Mouse (Mus musculus) limb, embryonic 14.5 days (tissue): Measurements from ENCODE around the gene Rrp7a. TPM values are rescaled to one million over a fixed set of nuclear protein-coding genes. Genes with fewer than 3 reads are reported as not detected.

ENCODE experiments used
- ATAC-seq: fragments of 200-750 bp; cut with Nextera tagmentation; 2 replicates; pipeline ENCODE4 v1.8.0; 2017; ENCODE audit warnings: low read depth, moderate number of reproducible peaks, moderate TSS enrichment; ENCODE audit not compliant: low FRiP score
- DNase-seq: peaks from one replicate; pipeline ENCODE4 v3.0.0-alpha.2; 2015; ENCODE audit warnings: low spot score
- H3K27ac ChIP-seq: fragments of 300-500 bp; sonication (generic); replicated peaks from 2 replicates; pipeline ENCODE4 v1.5.1; 2014; ENCODE audit warnings: low read depth, mild to moderate bottlenecking, low read length, moderate library complexity, mixed read lengths
- H3K27me3 ChIP-seq: fragments of 300-500 bp; sonication (generic); 2 replicates; pipeline ENCODE4 v1.6.1; 2014; ENCODE audit warnings: low read length, mixed read lengths; ENCODE audit not compliant: control insufficient read depth, insufficient read depth
- H3K36me3 ChIP-seq: fragments of 300-500 bp; sonication (generic); 2 replicates; pipeline ENCODE4 v1.6.1; 2014; ENCODE audit warnings: mild to moderate bottlenecking, low read length, moderate library complexity, mixed read lengths; ENCODE audit not compliant: control insufficient read depth, insufficient read depth
- H3K4me1 ChIP-seq: fragments of 300-500 bp; sonication (generic); 2 replicates; pipeline ENCODE4 v1.6.1; 2014; ENCODE audit warnings: antibody characterized with exemption, low read length, mixed read lengths; ENCODE audit not compliant: control insufficient read depth, insufficient read depth
- H3K4me2 ChIP-seq: fragments of 300-500 bp; sonication (generic); replicated peaks from 2 replicates; pipeline ENCODE4 v1.6.1; 2014; ENCODE audit warnings: low read depth, mild to moderate bottlenecking, low read length, moderate library complexity; ENCODE audit not compliant: severe bottlenecking
- H3K4me3 ChIP-seq: fragments of 300-500 bp; sonication (generic); replicated peaks from 2 replicates; pipeline ENCODE4 v1.5.1; 2014; ENCODE audit warnings: low read length
- H3K9ac ChIP-seq: fragments of 300-500 bp; sonication (generic); 2 replicates; pipeline ENCODE4 v1.6.1; 2014; ENCODE audit warnings: mild to moderate bottlenecking, low read depth, low read length, moderate library complexity; ENCODE audit not compliant: severe bottlenecking
- H3K9me3 ChIP-seq: fragments of 300-500 bp; sonication (generic); 2 replicates; pipeline ENCODE4 v1.6.1; 2016; ENCODE audit warnings: low read length; ENCODE audit not compliant: control insufficient read depth
- POLR2A ChIP-seq: fragments of 200-500 bp; IDR thresholded peaks from 2 replicates; pipeline ENCODE4 v1.8.0; 2012; ENCODE audit warnings: inconsistent platforms, mild to moderate bottlenecking, moderate library complexity, borderline replicate concordance; ENCODE audit not compliant: insufficient read depth, insufficient read length; ENCODE audit errors: extremely low read depth
- WGBS: fragments of 180-500 bp; shearing (Covaris S2); extraction: QIAGEN DNeasy Blood & Tissue Kit; methylation state at CpG from one replicate; pipeline ENCODE4 v1.1.7; 2014; 5-methylcytosine and 5-hydroxymethylcytosine counted together
- polyA plus RNA-seq, 2 experiments: library from polyadenylated mRNA; depleted of rRNA in 1 of 2; stranded (reverse) in 1 of 2; unstranded in 1 of 2; fragments of >200 nt; fragmentation: Nextera tagmentation in 1 of 2; extraction: Ambion mirVana in 1 of 2; gene quantifications; 2 replicates each; pipeline versions ENCODE4 v1.2.1 to v1.2.3; 2012 to 2014

The Rrp7a gene
- polyA plus RNA-seq, 2 experiments = 60.9 to 82.1 TPM

- Histone ChIP-seq H3K27me3 (no peaks in the 10 kb centered on the region), H3K9ac (no peak overlapping the region), H3K4me2 (no peak overlapping the region), H3K36me3 (peaks cover 48% of the 10 kb centered on the region), H3K4me1 (no peaks in the 10 kb centered on the region), H3K4me3 (no peak overlapping the region), H3K9me3 (no peaks in the 10 kb centered on the region), H3K27ac (no peak overlapping the region)
- no peak for ATAC-seq
- WGBS = 66% methylated on average over 6 of the region's 6 CpGs
- no peak for DNase-seq
- TF ChIP-seq POLR2A = no peak
Observed at GRCm38 (mm10) chr15:83155672-83156419, 33.2 kb upstream of the Rrp7a start.

- Histone ChIP-seq H3K9ac (no peak overlapping the region), H3K36me3 (peaks cover 33% of the 10 kb centered on the region), H3K4me1 (no peaks in the 10 kb centered on the region; the same call in 1 of the 2 replicates), H3K27me3 (no peaks in the 10 kb centered on the region), H3K4me3 (no peak overlapping the region), H3K27ac (no peak overlapping the region), H3K4me2 (no peak overlapping the region), H3K9me3 (no peaks in the 10 kb centered on the region)
- 93% methylated on average over 7 of the region's 7 CpGs for WGBS
- TF ChIP-seq POLR2A = no peak
- DNase-seq (no peak), ATAC-seq (no peak)
Observed at GRCm38 (mm10) chr15:83154309-83154708, 31.7 kb upstream of the Rrp7a start.

- WGBS = 92% methylated on average over 4 of the region's 4 CpGs
- TF ChIP-seq POLR2A = no peak
- no peaks in the 10 kb centered on the region for H3K27me3 ChIP-seq
- no peak overlapping the region for H3K4me2 ChIP-seq
- DNase-seq (no peak), ATAC-seq (no peak)
- no peak overlapping the region for H3K4me3 ChIP-seq
- H3K9ac ChIP-seq = no peak overlapping the region
- H3K9me3 ChIP-seq = no peaks in the 10 kb centered on the region
- no peak overlapping the region for H3K27ac ChIP-seq
- H3K4me1 ChIP-seq = peaks cover 7% of the 10 kb centered on the region
- H3K36me3 ChIP-seq = peaks cover 22% of the 10 kb centered on the region
Observed at GRCm38 (mm10) chr15:83150694-83151093, 28.1 kb upstream of the Rrp7a start.

- 17% methylated on average over 3 of the region's 3 CpGs for WGBS
- H3K9me3 ChIP-seq = no peaks in the 10 kb centered on the region
- peak overlapping the region; percentile 82 for H3K4me2 ChIP-seq
- H3K4me1 ChIP-seq = peaks cover 7% of the 10 kb centered on the region
- ATAC-seq (no peak), DNase-seq (no peak)
- peak overlapping the region; percentile 98 for H3K27ac ChIP-seq
- H3K27me3 ChIP-seq = no peaks in the 10 kb centered on the region
- TF ChIP-seq POLR2A = no peak
- peaks cover 28% of the 10 kb centered on the region for H3K36me3 ChIP-seq
- peak overlapping the region; percentile 97 for H3K9ac ChIP-seq
- peak overlapping the region; percentile 93; the same call in 1 of the 2 replicates for H3K4me3 ChIP-seq
Observed at GRCm38 (mm10) chr15:83150073-83150442, 27.5 kb upstream of the Rrp7a start.

- TF ChIP-seq POLR2A = peak; percentile 97; the same call in 1 of the 2 replicates
- ATAC-seq (peak; percentile 94), DNase-seq (peak; percentile 98)
- H3K36me3 ChIP-seq = peaks cover 30% of the 10 kb centered on the region
- no peaks in the 10 kb centered on the region for H3K9me3 ChIP-seq
- H3K27ac ChIP-seq = peak within 1 kb of the TSS; percentile 98
- peak within 1 kb of the TSS; percentile 82 for H3K4me2 ChIP-seq
- peak within 1 kb of the TSS; percentile 93 for H3K4me3 ChIP-seq
- H3K27me3 ChIP-seq = no peaks in the 10 kb centered on the region
- peaks cover 7% of the 10 kb centered on the region for H3K4me1 ChIP-seq
- H3K9ac ChIP-seq = peak within 1 kb of the TSS; percentile 97
- WGBS = under 1% methylated on average over 50 of the region's 56 CpGs
Observed at GRCm38 (mm10) chr15:83149196-83150072, 26.8 kb upstream of the Rrp7a start, which contains the start of gene Poldip3. Gene Poldip3 (minus strand): TSS chr15:83149384.
